Mouse (Mus musculus) myocyte (in vitro differentiated cells): ENCODE data around the gene Myo1g.

ENCODE experiments used
- MAX ChIP-seq: IDR thresholded peaks from one replicate; pipeline ENCODE4 v1.6.1; 2011; ENCODE audit warnings: low read depth, mild to moderate bottlenecking, control low read depth
- MYOD1 ChIP-seq, 3 experiments: IDR thresholded peaks; one replicate each; pipeline ENCODE4 v1.6.1; 2011; ENCODE audit warnings: control low read depth in 2 of 3, low read depth in 2 of 3, mild to moderate bottlenecking in 2 of 3, moderate library complexity in 1 of 3; ENCODE audit not compliant: insufficient read length in 2 of 3, control insufficient read depth in 1 of 3
- MYOG ChIP-seq, 3 experiments: IDR thresholded peaks; one replicate each; pipeline ENCODE4 v1.6.1; 2011; ENCODE audit warnings: control low read depth in 2 of 3, low read depth in 2 of 3, mild to moderate bottlenecking in 2 of 3; ENCODE audit not compliant: insufficient read length in 2 of 3, control insufficient read depth in 1 of 3, insufficient read depth in 1 of 3
- POLR2A ChIP-seq: IDR thresholded peaks from one replicate; pipeline ENCODE4 v1.6.1; 2011; ENCODE audit warnings: low read depth, mild to moderate bottlenecking, control low read depth, moderate library complexity; ENCODE audit not compliant: insufficient read length
- USF1 ChIP-seq: IDR thresholded peaks from one replicate; pipeline ENCODE4 v1.6.1; 2011; ENCODE audit warnings: low read depth, mild to moderate bottlenecking, control low read depth, moderate library complexity

GRCm38 (mm10) chr11:6527256-6528185 lies 6.8 kb upstream of the Myo1g start:
- no peak for TF ChIP-seq POLR2A
- TF ChIP-seq USF1 = no peak
- no peak for TF ChIP-seq MYOD1 (IDR thresholded peaks at IDR 0.05; ENCODE audit: control insufficient read depth in 1 of 3, insufficient read length in 2 of 3, low read depth in 2 of 3)
- TF ChIP-seq MYOG (IDR thresholded peaks at IDR 0.05; ENCODE audit: control insufficient read depth in 1 of 3, insufficient read depth in 1 of 3, insufficient read length in 2 of 3, low read depth in 2 of 3) = no peak
- TF ChIP-seq MAX = no peak
